Mouse (Mus musculus) embryonic facial prominence, embryonic 14.5 days (tissue): Measurements from ENCODE around the gene Tcf12. TPM values are rescaled to one million over a fixed set of nuclear protein-coding genes. Genes with fewer than 3 reads are reported as not detected.
A peak's percentile ranks its signal among the peaks of the same experiment; 100 is the strongest.

Experiments used
- ATAC-seq: fragments of 200-750 bp; cut with Nextera tagmentation; 2 replicates; pipeline ENCODE4 v1.8.0; 2017; ENCODE audit warnings: low read depth, moderate number of reproducible peaks, moderate TSS enrichment
- DNase-seq: peaks from one replicate; pipeline ENCODE4 v3.0.0-alpha.2; 2015; ENCODE audit warnings: low spot score
- H3K27ac ChIP-seq: fragments of 300-500 bp; sonication (generic); replicated peaks from 2 replicates; pipeline ENCODE4 v1.5.1; 2014; ENCODE audit warnings: low read depth, mild to moderate bottlenecking, low read length, moderate library complexity
- H3K27me3 ChIP-seq: fragments of 300-500 bp; sonication (generic); replicated peaks from 2 replicates; pipeline ENCODE4 v1.6.1; 2014; ENCODE audit warnings: low read length; ENCODE audit not compliant: control insufficient read depth, insufficient read depth
- H3K36me3 ChIP-seq: fragments of 300-500 bp; sonication (generic); 2 replicates; pipeline ENCODE4 v1.6.1; 2014; ENCODE audit warnings: low read length, mixed read lengths; ENCODE audit not compliant: control insufficient read depth, insufficient read depth
- H3K4me1 ChIP-seq: fragments of 300-500 bp; sonication (generic); 2 replicates; pipeline ENCODE4 v1.6.1; 2014; ENCODE audit warnings: antibody characterized with exemption, low read length; ENCODE audit not compliant: control insufficient read depth, insufficient read depth
- H3K4me2 ChIP-seq: fragments of 300-500 bp; sonication (generic); 2 replicates; pipeline ENCODE4 v1.6.1; 2014; ENCODE audit warnings: low read depth, mild to moderate bottlenecking, low read length, moderate library complexity, mixed read lengths
- H3K4me3 ChIP-seq: fragments of 300-500 bp; sonication (generic); 2 replicates; pipeline ENCODE4 v1.5.1; 2014; ENCODE audit warnings: low read depth, mild to moderate bottlenecking, low read length
- H3K9ac ChIP-seq: fragments of 300-500 bp; sonication (generic); 2 replicates; pipeline ENCODE4 v1.6.1; 2014; ENCODE audit warnings: low read depth, mild to moderate bottlenecking, low read length, moderate library complexity, mixed read lengths
- H3K9me3 ChIP-seq: fragments of 300-500 bp; sonication (generic); 2 replicates; pipeline ENCODE4 v1.6.1; 2016; ENCODE audit warnings: low read length; ENCODE audit not compliant: control insufficient read depth
- WGBS: fragments of 180-500 bp; shearing (Covaris S2); extraction: QIAGEN DNeasy Blood & Tissue Kit; methylation state at CpG from one replicate; pipeline ENCODE4 v1.1.7; 2014; 5-methylcytosine and 5-hydroxymethylcytosine counted together
- polyA plus RNA-seq: library from polyadenylated mRNA; unstranded; fragments of >200 nt; fragmentation: Nextera tagmentation; extraction: Ambion mirVana; gene quantifications from 2 replicates; pipeline ENCODE4 v1.2.1, GENCODE M21; 2014

Gene Tcf12
- polyA plus RNA-seq, 1 experiment from 2014 or later, result 106 TPM

DNA sequence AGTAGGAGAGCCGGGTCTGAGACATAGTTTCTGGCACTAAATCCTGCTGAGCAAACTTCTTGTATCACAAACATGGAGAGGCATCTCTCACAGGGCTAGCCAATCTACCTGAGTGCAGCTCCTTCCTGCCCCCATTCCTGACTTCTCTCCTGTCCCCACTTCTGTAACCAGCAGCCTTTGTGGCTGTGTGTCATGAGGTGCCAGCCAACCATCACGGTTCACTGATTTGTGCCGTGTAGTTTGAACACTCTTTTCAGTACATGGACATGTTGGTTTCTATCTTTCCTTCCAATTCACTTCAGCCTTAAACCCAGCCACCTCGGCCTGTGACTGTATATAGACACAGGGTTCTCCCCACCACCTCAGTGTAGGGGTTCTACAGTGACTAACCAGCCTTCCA lies 280.7 kb downstream of the Tcf12 start:
- WGBS, result 81% methylated on average over 4 of the region's 4 CpGs
- peaks cover 6% of the 10 kb centered on the region; the same call in 1 of the 2 replicates for H3K4me1 ChIP-seq
- H3K27ac ChIP-seq, result no peak overlapping the region
- no peak overlapping the region for H3K9ac ChIP-seq
- H3K4me3 ChIP-seq, result no peak overlapping the region
- H3K27me3 ChIP-seq, result no peaks in the 10 kb centered on the region
- no peaks in the 10 kb centered on the region for H3K9me3 ChIP-seq
- no peak for DNase-seq
- ATAC-seq, result no peak
- no peak overlapping the region for H3K4me2 ChIP-seq
- H3K36me3 ChIP-seq, result no peaks in the 10 kb centered on the region

DNA sequence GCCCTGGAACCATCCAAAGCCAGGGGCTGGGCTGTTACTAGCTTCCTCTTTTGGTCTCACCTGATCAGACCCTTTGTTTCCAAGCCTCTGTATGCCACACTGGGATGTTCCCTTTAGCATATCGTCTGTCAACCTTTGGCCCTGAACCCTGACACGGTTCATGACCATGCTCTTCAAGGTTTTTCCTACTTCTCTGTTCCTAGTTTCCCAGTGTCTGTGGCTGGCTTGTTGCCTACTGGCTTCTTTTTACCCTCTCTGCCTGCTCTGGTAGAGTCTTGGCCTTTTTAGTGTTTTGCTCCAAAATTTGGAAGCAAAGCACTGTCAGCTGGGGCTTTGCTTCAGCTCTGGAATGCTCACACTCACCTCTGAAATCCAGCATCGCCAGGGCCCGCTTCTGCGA lies 281.3 kb downstream of the Tcf12 start:
- H3K4me3 ChIP-seq, result no peak overlapping the region
- H3K4me1 ChIP-seq, result peaks cover 8% of the 10 kb centered on the region; the same call in 1 of the 2 replicates
- 73% methylated on average over 5 of the region's 5 CpGs for WGBS
- H3K27ac ChIP-seq, result no peak overlapping the region
- H3K4me2 ChIP-seq, result no peak overlapping the region
- no peaks in the 10 kb centered on the region for H3K9me3 ChIP-seq
- DNase-seq (no peak), ATAC-seq (no peak)
- H3K27me3 ChIP-seq, result no peaks in the 10 kb centered on the region
- no peak overlapping the region for H3K9ac ChIP-seq
- no peaks in the 10 kb centered on the region for H3K36me3 ChIP-seq

DNA sequence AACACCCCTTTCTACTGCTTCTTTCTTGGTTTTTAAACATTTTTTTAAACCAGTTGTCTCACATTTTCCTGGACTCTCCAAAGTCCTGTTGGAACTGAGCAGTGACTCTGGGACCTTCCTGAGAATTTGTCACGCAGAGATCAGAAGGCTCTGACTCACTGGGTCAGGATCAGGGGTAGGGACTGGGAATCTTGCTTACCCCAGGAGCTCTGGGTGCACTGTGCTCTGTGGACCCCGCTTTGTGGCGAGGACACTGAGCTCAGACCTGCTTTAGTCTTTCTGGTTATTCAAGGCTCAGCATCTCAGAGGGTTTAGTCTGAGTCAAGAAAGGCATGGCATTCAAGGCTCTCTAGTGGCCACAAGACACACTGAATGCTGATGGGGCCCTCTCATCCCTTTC lies 281.9 kb downstream of the Tcf12 start:
- no peak overlapping the region for H3K27ac ChIP-seq
- WGBS, result 83% methylated on average over 3 of the region's 3 CpGs
- no peak for ATAC-seq
- H3K4me3 ChIP-seq, result no peak overlapping the region
- H3K27me3 ChIP-seq, result no peaks in the 10 kb centered on the region
- no peaks in the 10 kb centered on the region for H3K36me3 ChIP-seq
- DNase-seq, result no peak
- no peaks in the 10 kb centered on the region for H3K9me3 ChIP-seq
- peaks cover 8% of the 10 kb centered on the region; the same call in 1 of the 2 replicates for H3K4me1 ChIP-seq
- no peak overlapping the region for H3K9ac ChIP-seq
- no peak overlapping the region for H3K4me2 ChIP-seq

- Histone ChIP-seq H3K9ac (no peak overlapping the region), H3K27me3 (no peaks in the 10 kb centered on the region), H3K36me3 (no peaks in the 10 kb centered on the region), H3K4me3 (no peak overlapping the region), H3K9me3 (no peaks in the 10 kb centered on the region), H3K4me1 (peaks cover 8% of the 10 kb centered on the region; the same call in 1 of the 2 replicates), H3K27ac (no peak overlapping the region), H3K4me2 (no peak overlapping the region)
- DNase-seq, result no peak
- no peak for ATAC-seq
- 42% methylated on average over 6 of the region's 6 CpGs for WGBS
Measured at GRCm38 (mm10) chr9:71829137-71829536, 282.5 kb downstream of the Tcf12 start.

DNA sequence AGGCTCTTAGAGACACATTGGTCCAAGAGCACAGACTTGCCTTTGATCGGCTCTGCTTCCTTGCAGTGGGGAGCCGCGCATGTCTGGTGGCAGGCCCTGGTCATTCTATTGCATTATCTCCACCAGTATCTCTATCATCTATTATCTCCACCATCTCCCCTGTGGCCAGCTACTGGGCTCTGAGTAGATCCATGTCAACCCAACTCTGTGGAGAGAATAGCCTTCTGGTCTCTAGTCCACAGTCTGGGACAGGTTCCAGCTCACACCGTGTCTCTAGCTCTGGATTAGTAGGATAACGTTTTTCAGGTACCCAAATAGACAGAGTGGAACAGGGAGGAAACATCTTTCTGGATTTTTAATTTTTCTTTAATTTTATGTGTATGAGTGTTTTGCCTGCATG lies 284.3 kb downstream of the Tcf12 start:
- peaks cover 8% of the 10 kb centered on the region; the same call in 1 of the 2 replicates for H3K4me1 ChIP-seq
- H3K9me3 ChIP-seq, result no peaks in the 10 kb centered on the region
- no peak for ATAC-seq
- H3K4me2 ChIP-seq, result no peak overlapping the region
- no peaks in the 10 kb centered on the region for H3K27me3 ChIP-seq
- no peaks in the 10 kb centered on the region for H3K36me3 ChIP-seq
- H3K4me3 ChIP-seq, result no peak overlapping the region
- no peak for DNase-seq
- 93% methylated on average over 5 of the region's 5 CpGs for WGBS
- H3K9ac ChIP-seq, result no peak overlapping the region
- H3K27ac ChIP-seq, result no peak overlapping the region

- Histone ChIP-seq H3K9ac (no peak overlapping the region), H3K4me1 (peaks cover 8% of the 10 kb centered on the region; the same call in 1 of the 2 replicates), H3K36me3 (no peaks in the 10 kb centered on the region), H3K4me3 (no peak overlapping the region), H3K9me3 (no peaks in the 10 kb centered on the region), H3K4me2 (no peak overlapping the region), H3K27me3 (no peaks in the 10 kb centered on the region), H3K27ac (no peak overlapping the region; the same call in 1 of the 2 replicates)
- DNase-seq (peak; percentile 74), ATAC-seq (peak; percentile 47; the same call in 1 of the 2 replicates)
- WGBS, result 67% methylated on average over 12 of the region's 12 CpGs
Measured at GRCm38 (mm10) chr9:71826040-71826525, 285.6 kb downstream of the Tcf12 start.

GRCm38 (mm10) chr9:71822003-71822402 lies 289.7 kb downstream of the Tcf12 start:
- peaks cover 8% of the 10 kb centered on the region; the same call in 1 of the 2 replicates for H3K4me1 ChIP-seq
- H3K9ac ChIP-seq, result no peak overlapping the region
- ATAC-seq (no peak), DNase-seq (no peak)
- H3K4me2 ChIP-seq, result no peak overlapping the region
- no peaks in the 10 kb centered on the region for H3K36me3 ChIP-seq
- H3K9me3 ChIP-seq, result no peaks in the 10 kb centered on the region
- H3K4me3 ChIP-seq, result no peak overlapping the region
- WGBS, result 77% methylated on average over 3 of the region's 3 CpGs
- no peak overlapping the region for H3K27ac ChIP-seq
- no peaks in the 10 kb centered on the region for H3K27me3 ChIP-seq

GRCm38 (mm10) chr9:71818453-71818852 lies 293.2 kb downstream of the Tcf12 start:
- Histone ChIP-seq H3K4me1 (no peaks in the 10 kb centered on the region), H3K9me3 (no peaks in the 10 kb centered on the region), H3K4me2 (no peak overlapping the region), H3K27ac (no peak overlapping the region), H3K36me3 (no peaks in the 10 kb centered on the region), H3K27me3 (no peaks in the 10 kb centered on the region), H3K9ac (no peak overlapping the region), H3K4me3 (no peak overlapping the region)
- no peak for ATAC-seq
- DNase-seq, result no peak
- 87% methylated on average over 7 of the region's 7 CpGs for WGBS

GRCm38 (mm10) chr9:71816121-71816520 lies 295.6 kb downstream of the Tcf12 start:
- ATAC-seq (no peak; the same call in 1 of the 2 replicates), DNase-seq (no peak)
- Histone ChIP-seq H3K9ac (no peak overlapping the region), H3K9me3 (no peaks in the 10 kb centered on the region), H3K4me3 (no peak overlapping the region), H3K27me3 (no peaks in the 10 kb centered on the region), H3K4me2 (no peak overlapping the region), H3K4me1 (0 out of 2 replicates have a peak, but pooled peaks cover 6% of the 10 kb centered on the region), H3K36me3 (no peaks in the 10 kb centered on the region), H3K27ac (no peak overlapping the region)
- 45% methylated on average over 3 of the region's 3 CpGs for WGBS
